Mouse (Mus musculus): ENCODE data around the gene Stat5b.

DNA sequence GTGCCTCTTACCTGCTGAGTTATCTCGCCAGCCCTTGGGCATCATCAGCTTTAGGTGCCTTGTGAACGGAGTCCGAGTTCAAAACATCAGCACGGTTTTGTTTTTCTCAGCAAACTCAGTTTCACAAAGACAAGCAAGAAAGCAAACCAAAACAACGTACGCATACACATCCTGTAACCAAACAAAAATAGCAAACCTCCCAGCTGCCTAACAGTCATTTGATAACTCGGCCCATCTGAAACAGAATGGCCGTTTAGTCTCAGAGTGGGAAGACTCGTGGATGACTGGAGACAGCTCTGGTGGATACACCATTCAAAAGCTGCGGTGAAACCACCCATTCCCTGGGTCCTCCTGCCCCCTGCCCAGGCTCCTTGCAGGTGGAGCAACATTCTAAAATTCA, 19.1 kb downstream of the Stat5b start:
- TF ChIP-seq POLR2A (IDR thresholded peaks at IDR 0.05; ENCODE audit: control insufficient read depth, extremely low read depth, insufficient read depth, low read length, poor library complexity) (no peak), CTCF (IDR thresholded peaks at IDR 0.05; ENCODE audit: borderline replicate concordance, control insufficient read depth, extremely low read depth, insufficient read depth, low read length, poor library complexity) (no peak)
